Mouse (Mus musculus): ENCODE results near the gene Aqr. TPM values are rescaled to one million over a fixed set of nuclear protein-coding genes. Genes with fewer than 3 reads are reported as not detected.
"Not testable (repeated sequence)": the region's sequence is repeated elsewhere in the genome, so short reads cannot be mapped to it uniquely, and the experiment has no call there.

The Aqr gene
- 10 to 100 TPM; 12.5 to 16.8 TPM for total RNA-seq (2021)
- long read RNA-seq, experiment 1, full-length matches to known transcripts, result 12 of 13 reads
- long read RNA-seq, experiment 1, partial matches to known transcripts, result 1 of 13 reads
- long read RNA-seq, experiment 1, other reads (novel, unspliced or antisense), result 0 of 13 reads
- long read RNA-seq, experiment 2, full-length matches to known transcripts, result 9 of 12 reads
- long read RNA-seq, experiment 2, partial matches to known transcripts, result 2 of 12 reads
- long read RNA-seq, experiment 2, other reads (novel, unspliced or antisense), result 1 of 12 reads

GRCm38 (mm10) chr2:114186924-114187323, at the start of gene Aqr:
TSS of gene Aqr (minus strand) at chr2:114187024.
- not testable (repeated sequence) for DNase-seq

DNA sequence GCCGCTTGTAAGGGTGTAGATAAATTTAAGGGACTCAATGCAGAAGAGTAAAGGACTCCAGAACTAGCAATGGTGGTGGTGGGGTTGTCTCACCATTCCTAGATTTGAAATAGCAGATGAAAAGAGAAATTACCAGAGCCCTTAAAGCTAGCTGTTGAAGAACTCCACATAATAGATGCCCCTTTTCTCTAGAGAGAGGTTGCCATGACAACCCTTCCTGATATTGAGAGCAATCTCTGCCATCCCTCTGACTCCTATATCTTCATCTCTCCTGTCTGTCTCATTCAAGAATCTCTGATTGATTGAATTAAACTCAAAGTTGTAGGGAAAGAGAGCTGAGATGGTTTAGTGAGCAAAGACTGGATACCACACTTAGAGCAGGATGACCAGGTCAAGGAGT, 49.7 kb upstream of the Aqr start:
- DNase-seq, result no peak

GRCm38 (mm10) chr2:114235584-114235983, 48.8 kb upstream of the Aqr start:
- DNase-seq, result no peak

GRCm38 (mm10) chr2:114231248-114231647, 44.4 kb upstream of the Aqr start:
- no peak for DNase-seq

DNA sequence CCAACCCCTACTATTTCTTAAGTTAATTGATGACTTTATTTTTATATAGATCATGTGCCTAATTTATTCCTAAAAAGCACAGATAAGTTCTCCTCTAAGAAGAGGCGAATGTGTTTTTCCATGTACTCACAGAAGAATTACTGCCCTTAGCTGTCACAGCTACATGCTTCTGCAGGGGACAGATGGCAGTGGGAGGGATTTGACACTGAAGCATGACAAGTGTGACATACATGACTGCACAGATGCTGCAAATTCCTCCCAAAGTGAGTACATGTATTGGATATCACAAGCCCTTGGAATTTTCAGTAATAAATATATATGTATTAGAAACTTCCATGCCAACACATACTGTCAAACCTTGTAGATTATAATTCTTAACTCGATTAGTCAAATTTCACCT, 41.8 kb upstream of the Aqr start:
- no peak for DNase-seq

DNA sequence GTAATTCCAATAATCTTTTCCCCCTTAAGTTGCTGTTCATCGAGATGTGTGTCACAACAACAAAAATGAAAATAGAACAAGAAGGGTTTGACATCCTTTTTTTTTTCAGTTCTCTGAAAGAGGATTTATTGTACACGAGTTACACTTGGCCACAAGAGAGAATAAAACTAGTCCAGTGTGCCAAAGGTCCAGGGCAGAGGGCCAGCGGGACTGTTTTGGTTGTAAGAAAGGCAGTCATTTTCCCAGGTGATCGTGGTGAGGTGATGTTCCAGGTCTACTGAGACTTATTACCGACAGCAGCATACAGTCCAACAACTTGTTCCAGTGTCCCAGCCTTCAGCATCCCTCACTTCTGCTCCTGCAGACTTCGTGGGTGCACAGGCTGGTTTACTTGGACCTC, 18.2 kb upstream of the Aqr start:
- DNase-seq, result no peak

DNA sequence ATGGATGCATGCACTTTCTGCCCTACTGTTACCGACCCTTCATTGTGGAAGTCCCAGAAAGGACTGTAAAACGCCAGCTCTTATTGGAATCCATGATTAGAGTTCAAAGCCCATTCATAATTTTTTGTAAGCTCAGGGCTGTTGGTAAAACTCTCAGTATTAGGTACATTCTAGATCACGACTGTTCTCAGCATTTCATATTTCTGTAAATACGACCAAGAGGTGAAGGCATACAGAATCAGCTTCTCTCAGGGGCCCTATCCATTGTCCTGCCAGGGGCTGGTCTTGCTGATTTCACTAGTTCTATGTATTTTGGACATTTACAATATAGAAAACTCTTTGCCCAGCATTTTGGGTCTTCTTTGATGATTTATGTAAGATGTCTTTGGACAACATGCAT, 14.8 kb upstream of the Aqr start:
- no peak for DNase-seq

- DNase-seq, result peak; percentile 76
Observed at GRCm38 (mm10) chr2:114200932-114201559, 14.2 kb upstream of the Aqr start, which contains the start of gene Zfp770. TSS of gene Zfp770 (minus strand) at chr2:114201469.

DNA sequence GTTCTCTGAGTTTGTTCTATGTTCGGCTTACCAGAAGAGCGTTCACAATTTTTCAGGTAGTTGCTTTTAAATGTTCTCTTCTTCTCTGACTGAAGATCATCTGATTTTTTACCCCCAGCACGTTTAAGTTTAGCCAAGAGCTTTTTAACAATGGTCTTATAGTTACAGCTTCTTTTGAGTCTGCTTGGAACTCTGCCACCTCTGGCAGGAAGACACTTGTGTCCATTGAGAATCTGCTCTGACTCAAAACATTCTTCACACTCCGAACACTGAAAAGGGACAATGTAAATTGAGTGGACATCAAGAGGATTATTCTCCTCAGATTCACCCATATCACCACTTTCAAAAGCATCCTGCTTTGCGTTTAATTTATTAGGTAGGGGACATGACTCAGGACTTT, 9.6 kb upstream of the Aqr start:
- no peak for DNase-seq

DNA sequence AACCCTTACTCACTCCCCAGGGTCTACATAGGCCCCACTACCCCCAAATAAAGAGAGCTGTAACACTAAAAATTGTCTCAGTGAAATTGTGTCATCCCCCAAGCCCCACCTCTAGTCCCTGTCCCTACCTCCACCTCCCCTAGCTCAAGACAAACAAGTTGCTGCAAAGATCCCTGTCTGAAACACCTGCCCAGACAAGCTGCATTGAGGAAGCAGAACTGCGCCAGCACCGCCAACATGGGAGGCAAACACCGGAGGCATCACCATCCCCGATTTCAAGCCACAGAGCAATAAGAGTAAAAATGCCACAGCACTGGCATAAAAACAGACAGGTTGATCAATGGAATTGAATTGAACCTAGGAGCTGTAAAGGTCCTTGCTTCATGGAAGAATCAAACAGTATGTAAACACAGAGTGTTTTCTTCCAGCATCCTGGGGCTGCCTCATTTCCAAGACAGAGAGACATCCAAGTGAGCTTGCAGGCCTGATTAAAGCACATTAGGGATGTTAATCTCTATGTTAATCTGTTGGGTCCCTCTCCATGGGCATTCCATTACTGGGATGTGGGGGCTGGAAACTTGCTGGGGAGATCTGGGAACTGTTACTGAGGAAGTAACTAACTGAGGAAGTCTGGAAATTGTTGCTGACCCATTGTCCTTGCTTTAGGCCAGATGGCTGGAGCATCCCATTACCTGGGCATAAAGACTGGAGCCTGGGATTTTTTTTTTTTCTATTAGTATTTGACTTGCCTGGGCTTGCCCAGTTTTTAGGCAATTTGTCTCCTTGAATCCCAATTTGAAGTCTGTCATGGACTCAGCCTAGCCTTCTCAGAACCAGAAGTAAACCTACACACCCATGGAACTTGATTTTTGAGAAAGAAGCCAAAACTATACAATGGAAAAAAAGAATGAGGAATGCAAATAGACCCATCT, 8.8 kb downstream of the Aqr start:
- no peak for DNase-seq

- peak; percentile 70 for DNase-seq
Observed at GRCm38 (mm10) chr2:114174651-114175484, 12.0 kb downstream of the Aqr start.

GRCm38 (mm10) chr2:114173248-114173647, 13.6 kb downstream of the Aqr start:
- DNase-seq, result no peak

DNA sequence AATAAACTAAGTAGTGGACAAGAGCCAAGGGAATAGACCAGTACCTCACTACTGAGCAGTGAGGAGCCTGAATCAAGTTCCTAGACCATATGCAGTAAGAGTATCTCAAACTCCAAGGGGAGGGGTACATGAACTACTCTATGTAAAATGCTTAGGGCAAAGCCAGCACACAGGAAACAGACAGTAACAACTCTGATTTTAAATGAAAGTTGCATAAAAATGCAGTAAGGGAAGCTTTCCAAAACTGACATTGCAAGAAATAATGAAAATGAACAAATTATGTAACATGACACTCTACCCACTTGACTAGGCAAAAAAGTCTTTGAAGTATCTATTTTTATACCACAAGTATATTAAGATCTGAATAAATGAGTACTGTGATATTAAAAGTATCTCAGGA, 19.0 kb downstream of the Aqr start:
- DNase-seq, result no peak

DNA sequence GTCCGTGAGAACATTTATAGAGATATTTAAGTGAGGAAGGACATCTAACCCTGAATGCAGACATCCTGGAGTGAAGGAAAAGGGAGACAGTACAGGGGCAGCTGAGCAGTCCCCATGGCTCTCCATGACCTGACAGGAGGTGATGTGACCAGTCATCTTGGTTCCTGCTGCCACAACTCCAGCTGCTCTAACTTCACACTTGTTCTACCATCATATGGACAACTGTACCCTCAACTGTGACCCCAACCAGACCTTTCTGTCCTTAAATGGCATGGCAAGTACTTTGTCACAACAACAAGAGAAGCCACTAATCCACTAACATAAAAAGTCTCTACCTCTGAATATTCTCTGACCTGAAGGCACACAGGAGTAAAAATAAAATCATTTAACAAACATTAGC, 24.8 kb downstream of the Aqr start:
- DNase-seq, result no peak

DNA sequence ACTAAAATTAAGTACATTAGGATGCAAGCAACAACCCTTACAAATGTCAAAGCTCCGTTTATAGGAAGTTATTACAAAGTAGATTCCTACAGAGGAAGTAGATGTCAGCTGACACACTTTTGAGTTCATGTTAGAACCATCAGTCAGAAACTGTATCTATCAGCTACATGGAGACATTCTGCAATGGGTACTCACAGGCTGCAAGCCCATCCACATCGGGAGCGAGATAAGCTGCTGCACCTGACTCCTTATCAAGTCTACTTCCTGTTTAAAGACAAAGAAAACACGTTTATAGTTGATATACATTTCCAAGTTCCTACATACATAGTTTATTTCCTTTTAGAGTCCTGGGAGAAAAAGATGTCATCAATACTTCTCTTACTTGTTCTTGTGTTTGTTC, 29.5 kb downstream of the Aqr start:
- DNase-seq, result no peak

DNA sequence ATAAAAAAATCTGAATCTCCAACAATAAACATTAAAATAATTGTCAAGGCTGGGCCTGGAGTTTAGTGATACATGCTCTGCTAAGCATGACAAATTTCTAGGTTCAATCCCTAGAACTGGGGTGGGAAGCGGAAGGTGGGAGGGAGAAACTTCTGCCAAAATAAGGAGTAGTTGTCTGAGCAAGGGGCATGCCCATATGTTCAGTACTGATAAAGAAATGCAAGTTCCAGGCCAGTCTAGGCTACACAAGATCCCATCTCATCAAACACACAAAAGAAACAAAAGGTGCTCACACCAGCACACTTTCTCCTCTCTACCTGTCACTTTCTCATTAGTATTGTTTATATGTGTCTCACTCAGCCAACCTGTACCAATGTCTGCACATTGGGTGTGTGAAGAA, 30.2 kb downstream of the Aqr start:
- no peak for DNase-seq

- DNase-seq, result no peak
Observed at GRCm38 (mm10) chr2:114153247-114153646, 33.6 kb downstream of the Aqr start.

DNA sequence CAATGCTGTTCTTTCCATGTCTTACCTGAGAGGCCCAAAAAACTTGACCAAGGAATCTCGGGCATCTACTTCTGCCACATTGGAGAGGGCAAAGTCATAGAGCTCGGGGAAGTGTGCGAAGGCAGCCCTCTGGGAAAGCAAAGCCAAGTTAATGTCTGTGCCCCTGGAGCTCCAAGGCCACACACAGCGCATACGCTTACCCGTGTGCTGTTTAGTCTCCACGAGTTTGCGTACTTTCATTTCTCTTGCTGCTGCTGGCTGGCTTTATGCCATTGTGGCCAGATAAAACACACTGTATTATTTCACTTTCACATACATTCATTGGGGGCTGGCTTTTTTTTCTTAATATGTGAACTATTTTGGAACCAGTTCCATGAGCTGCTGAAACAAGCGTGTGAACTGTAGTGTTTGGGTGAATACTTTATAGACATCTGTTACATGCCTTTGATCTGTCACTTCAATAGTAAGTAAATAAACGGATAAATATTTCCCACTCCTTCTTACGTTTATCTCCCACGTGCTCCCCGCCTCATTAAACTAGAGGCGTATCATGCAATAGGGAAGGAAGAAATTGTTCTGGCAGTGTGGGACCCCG, 39.9 kb downstream of the Aqr start:
- DNase-seq, result no peak

- DNase-seq, result peak; percentile 30
Observed at GRCm38 (mm10) chr2:114145315-114145801, 41.5 kb downstream of the Aqr start.

GRCm38 (mm10) chr2:114144915-114145314, 41.9 kb downstream of the Aqr start:
- no peak for DNase-seq

DNA sequence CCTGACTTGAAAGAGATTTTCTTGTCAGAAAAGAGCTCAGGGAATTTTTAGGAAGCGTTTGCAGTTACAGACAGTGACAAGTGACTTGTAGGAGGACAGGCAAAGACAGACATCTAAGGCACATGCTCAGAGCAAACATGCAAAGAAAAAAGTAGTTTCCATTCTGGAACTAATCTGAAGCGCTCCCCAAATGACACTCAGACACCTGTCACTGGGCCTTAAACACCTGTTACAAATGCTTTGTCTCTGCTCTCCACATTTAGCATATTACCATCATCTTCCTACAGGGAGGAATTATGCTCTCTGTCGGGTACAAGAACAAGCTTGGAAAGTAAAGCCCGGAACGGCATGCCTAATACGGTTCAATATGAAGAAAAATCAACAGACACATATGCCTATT, 43.0 kb downstream of the Aqr start:
- DNase-seq, result no peak

DNA sequence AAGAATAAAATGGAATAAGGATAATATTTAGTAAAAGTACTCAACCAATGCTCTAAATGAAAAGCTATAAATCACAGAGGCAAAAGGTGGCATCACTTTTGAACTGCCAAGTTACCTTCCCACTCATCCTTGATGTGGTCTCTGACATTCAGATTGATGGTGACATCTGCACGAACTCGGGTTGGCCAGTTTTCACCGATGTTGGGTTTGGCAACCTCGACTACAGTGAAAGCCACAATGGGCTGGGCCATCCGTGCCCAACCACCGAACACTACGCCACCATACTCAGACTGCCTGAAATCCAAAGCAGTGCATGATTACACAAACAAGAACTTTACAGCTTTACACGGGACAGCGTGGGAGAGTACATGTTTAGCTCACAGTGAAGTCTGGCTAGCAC, 50.1 kb downstream of the Aqr start:
- DNase-seq, result peak; percentile 13
